Mouse (Mus musculus) lung, adult 18-20 months (tissue): ENCODE results near the gene Thpo.

Source experiments
- DNase-seq, 2 experiments: peaks; one replicate each; pipeline ENCODE4 v3.0.0; 2022; ENCODE audit warnings: mixed read lengths in 2 of 2

Gene Thpo

GRCm38 (mm10) chr16:20702522-20702893 is 31.8 kb downstream of the Thpo start:
- peak; percentile 54 to 58 for DNase-seq

GRCm38 (mm10) chr16:20701729-20702521 is 32.4 kb downstream of the Thpo start:
- DNase-seq, result no peak

- no peak for DNase-seq
These were observed 33.0 kb downstream of the Thpo start for GRCm38 (mm10) chr16:20701316-20701715.

GRCm38 (mm10) chr16:20700036-20700435 is 34.3 kb downstream of the Thpo start:
- no peak for DNase-seq

GRCm38 (mm10) chr16:20699266-20699665 is 35.0 kb downstream of the Thpo start:
- DNase-seq, result no peak

GRCm38 (mm10) chr16:20695622-20696323 is 38.5 kb downstream of the Thpo start:
- peak; percentile 75 to 80 for DNase-seq

- DNase-seq, result peak; percentile 51 to 53
These were observed 39.5 kb downstream of the Thpo start for GRCm38 (mm10) chr16:20694781-20695180.

- DNase-seq, result peak; percentile 91 to 94
These were observed 41.1 kb downstream of the Thpo start, which contains the start of gene Fam131a for GRCm38 (mm10) chr16:20693111-20693701. Gene Fam131a, plus strand, starts transcription at chr16:20693241.

- no peak for DNase-seq
These were observed 41.9 kb downstream of the Thpo start for GRCm38 (mm10) chr16:20692241-20692965.

- no peak for DNase-seq
These were observed 42.7 kb downstream of the Thpo start for GRCm38 (mm10) chr16:20691617-20692016.

- DNase-seq, result no peak
These were observed 43.5 kb downstream of the Thpo start for GRCm38 (mm10) chr16:20690774-20691173.

- peak; percentile 92 to 96 for DNase-seq
These were observed 56.2 kb downstream of the Thpo start for GRCm38 (mm10) chr16:20677974-20678675.

- DNase-seq, result no peak
These were observed 56.9 kb downstream of the Thpo start for GRCm38 (mm10) chr16:20677380-20677779.

- DNase-seq, result no peak
These were observed 57.6 kb downstream of the Thpo start for GRCm38 (mm10) chr16:20676702-20677101.

- no peak for DNase-seq
These were observed 59.1 kb downstream of the Thpo start for GRCm38 (mm10) chr16:20675213-20675612.
